Mouse (Mus musculus) megakaryocyte, embryonic 14.5 days (primary cell): ENCODE measurements around the gene Myo1h. TPM values are rescaled to one million over a fixed set of nuclear protein-coding genes. Genes with fewer than 3 reads are reported as not detected.

Source experiments
- H3K27me3 ChIP-seq: replicated peaks from 2 replicates; pipeline ENCODE3; 2012; ENCODE audit warnings: inconsistent platforms
- H3K36me3 ChIP-seq: replicated peaks from 2 replicates; pipeline ENCODE3; 2012; ENCODE audit warnings: low read length, inconsistent platforms, mixed read lengths
- H3K4me1 ChIP-seq: 2 replicates; pipeline ENCODE4 v1.6.1; 2012; ENCODE audit warnings: inconsistent platforms
- H3K4me3 ChIP-seq: replicated peaks from 2 replicates; pipeline ENCODE3; 2012; ENCODE audit warnings: moderate library complexity, mild to moderate bottlenecking, inconsistent platforms
- H3K9me3 ChIP-seq: 2 replicates; pipeline ENCODE4 v1.6.1; 2012; ENCODE audit warnings: inconsistent platforms
- FLI1 ChIP-seq: IDR thresholded peaks from 2 replicates; pipeline ENCODE4 v1.6.1; 2012; ENCODE audit warnings: low read length, inconsistent platforms, mixed read lengths
- GATA1 ChIP-seq: IDR thresholded peaks from 3 replicates; pipeline ENCODE4 v1.6.1; 2012; ENCODE audit warnings: mixed read lengths, low read length, inconsistent platforms, borderline replicate concordance
- polyA plus RNA-seq: library from polyadenylated mRNA; stranded (reverse); fragments of >175 nt; gene quantifications from 2 replicates; pipeline ENCODE4 v1.2.3, GENCODE M21; 2012; ENCODE audit warnings: low replicate concordance; ENCODE audit not compliant: insufficient read depth

The Myo1h gene
- polyA plus RNA-seq, 1 experiment = not detected

DNA sequence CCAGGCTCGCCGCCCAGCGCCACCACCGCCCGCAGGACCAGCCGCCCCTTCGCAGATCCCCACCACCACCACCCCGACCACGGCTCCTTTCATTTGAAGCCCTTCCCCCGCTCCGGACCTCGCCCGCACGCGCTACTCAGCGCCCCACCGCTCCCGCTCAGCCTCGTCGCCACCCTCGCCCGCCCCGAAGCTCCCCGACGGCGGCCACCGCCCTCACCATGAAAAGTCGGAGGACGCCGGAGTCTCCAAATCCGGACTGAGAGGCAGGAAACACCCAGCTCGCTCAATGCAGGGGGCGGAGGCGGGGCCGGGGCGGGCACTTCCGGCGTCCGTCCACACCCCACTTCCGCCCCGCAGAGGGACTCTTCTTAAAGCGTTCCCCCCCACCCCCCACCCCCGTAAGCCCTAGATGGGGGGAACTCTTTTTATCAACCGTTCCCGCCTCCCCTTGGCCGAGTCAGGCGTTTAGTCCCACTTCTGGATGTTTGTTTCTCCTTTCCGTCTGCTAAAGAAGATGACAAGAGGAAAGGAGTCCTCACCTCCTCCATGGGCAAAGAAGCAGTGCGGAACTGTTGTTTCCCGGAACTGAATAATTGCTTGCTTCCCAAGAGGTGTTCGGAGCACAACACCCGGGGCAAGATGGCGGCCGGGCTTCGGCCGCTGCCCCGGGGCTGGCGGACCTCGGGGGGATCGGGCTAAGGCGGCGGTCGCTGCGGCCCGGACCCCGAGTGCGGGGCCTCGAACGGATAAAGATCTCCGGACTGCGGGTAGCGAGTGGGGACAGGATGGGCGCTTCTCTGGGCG is 91.4 kb downstream of the Myo1h start, which contains the start of the genes Kctd10 and Ube3b:
Gene Kctd10 (minus strand): TSS at position 300 of the 804 bp plus-strand sequence.
Gene Ube3b (plus strand): TSS at position 399 of the 804 bp plus-strand sequence.
- no peak for TF ChIP-seq FLI1
- TF ChIP-seq GATA1 = no peak
- H3K9me3 ChIP-seq = no peaks in the 10 kb centered on the region
- H3K4me1 ChIP-seq = peaks cover 80% of the 10 kb centered on the region

DNA sequence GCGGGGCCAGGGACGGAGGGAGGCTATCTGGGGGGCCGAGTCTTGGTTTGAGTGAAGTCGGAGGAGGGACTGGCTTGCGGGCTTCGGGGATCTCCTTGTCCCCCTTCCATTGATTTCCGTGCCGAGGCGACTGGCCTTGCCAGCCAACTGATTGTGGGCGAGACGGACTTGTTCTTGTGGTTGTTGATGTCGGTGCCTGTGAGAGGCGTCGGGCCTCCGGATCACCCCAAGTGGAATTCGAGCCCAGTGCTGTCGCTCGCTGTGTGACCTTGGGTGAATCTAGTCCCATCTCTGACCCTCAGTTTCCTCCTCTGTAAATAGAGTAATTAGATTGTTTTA is 92.0 kb downstream of the Myo1h start:
- H3K36me3 ChIP-seq = peaks cover 39% of the 10 kb centered on the region
- TF ChIP-seq GATA1 (no peak), FLI1 (no peak)
- peak overlapping the region; percentile 98 for H3K4me3 ChIP-seq
- H3K9me3 ChIP-seq = no peaks in the 10 kb centered on the region
- peaks cover 74% of the 10 kb centered on the region for H3K4me1 ChIP-seq
- H3K27me3 ChIP-seq = no peaks in the 10 kb centered on the region

More for the DNA sequence above, 91.4 kb downstream of the Myo1h start, which contains the start of the genes Kctd10 and Ube3b:
- Histone ChIP-seq H3K36me3 (peaks cover 39% of the 10 kb centered on the region), H3K4me3 (peak within 1 kb of the TSS; percentile 98), H3K27me3 (no peaks in the 10 kb centered on the region)

DNA sequence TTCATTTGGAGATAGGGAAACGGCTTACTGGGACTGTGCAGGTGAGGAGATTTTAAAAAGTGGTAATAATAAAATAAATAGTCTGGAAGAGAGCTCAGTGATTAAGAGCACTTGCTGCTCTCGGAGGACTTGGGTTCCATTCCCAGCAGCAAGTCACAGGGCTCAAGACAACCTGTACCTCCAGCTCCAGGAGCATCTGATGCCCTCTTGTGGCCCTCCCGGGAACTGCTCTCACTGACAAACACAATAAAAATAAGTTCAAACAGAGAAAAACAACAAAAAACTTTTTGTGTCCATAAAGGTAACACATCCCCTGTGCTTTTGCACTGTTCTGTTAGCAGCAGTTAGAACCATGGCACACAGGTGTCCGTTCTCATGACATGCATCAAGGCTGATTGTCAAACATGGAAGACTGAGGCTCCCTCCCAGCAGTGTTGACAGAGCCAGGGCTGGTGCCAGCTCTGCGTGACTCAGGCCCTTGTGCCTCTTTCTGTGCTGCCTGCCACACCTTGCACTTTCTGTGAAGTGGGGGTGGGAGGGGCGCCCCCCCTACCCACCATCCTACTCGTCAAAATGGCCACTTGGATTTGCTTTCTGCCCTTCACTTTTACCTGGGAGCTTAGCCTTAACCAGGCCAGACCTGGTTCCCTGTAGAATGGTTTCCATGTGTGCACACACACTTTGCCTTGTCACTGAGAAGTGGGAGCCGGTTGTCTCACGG is 94.4 kb downstream of the Myo1h start:
- peaks cover 51% of the 10 kb centered on the region for H3K4me1 ChIP-seq
- no peak overlapping the region for H3K4me3 ChIP-seq
- H3K9me3 ChIP-seq = no peaks in the 10 kb centered on the region
- H3K27me3 ChIP-seq = no peaks in the 10 kb centered on the region
- H3K36me3 ChIP-seq = peaks cover 56% of the 10 kb centered on the region
- no peak for TF ChIP-seq GATA1
- no peak for TF ChIP-seq FLI1

DNA sequence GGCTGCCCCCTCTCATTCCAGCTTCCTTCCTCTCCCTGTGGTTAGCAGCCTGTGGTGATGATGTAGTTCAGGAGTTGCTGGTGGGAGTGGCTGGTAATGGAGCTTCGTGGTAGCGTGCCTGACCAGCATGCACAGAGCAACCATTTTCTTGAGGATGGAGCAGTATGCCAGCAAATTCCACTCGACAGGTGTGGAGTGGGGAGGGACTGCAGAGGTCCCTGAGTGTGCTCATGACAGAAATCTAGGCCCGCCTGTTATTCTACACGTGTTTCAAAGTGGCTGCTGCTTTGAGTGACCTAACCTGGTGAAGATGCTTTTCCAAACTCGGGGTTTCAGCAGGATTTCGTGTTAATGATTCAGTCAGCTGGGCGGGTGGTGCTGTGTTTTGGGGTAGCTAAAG is 95.5 kb downstream of the Myo1h start:
- Histone ChIP-seq H3K9me3 (no peaks in the 10 kb centered on the region), H3K4me1 (peaks cover 40% of the 10 kb centered on the region), H3K4me3 (peak overlapping the region; percentile 38), H3K27me3 (no peaks in the 10 kb centered on the region), H3K36me3 (peaks cover 67% of the 10 kb centered on the region)
- TF ChIP-seq GATA1 (no peak), FLI1 (no peak)

DNA sequence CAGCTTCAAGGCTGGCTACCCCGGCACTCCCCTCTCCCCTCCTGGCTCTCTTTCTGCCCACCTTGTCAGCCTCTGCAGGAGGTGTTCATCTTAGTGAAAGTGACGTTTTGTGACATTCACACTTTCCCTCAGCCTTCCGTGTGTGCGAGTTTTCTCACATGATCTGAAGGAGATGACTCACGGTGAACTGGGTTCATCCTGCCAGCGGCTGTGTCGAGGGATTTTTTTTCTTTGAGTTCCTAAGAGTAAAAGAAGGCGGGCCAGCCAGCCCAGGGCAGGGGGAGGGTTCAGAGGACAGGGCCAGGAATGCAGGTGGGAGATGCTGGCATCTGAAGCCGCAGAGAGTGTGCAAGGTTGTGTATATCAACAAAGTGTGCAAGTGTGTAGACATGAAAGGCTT is 104.2 kb downstream of the Myo1h start:
- no peak for TF ChIP-seq FLI1
- no peak for TF ChIP-seq GATA1
- no peaks in the 10 kb centered on the region for H3K27me3 ChIP-seq
- no peak overlapping the region for H3K4me3 ChIP-seq
- peaks cover 100% of the 10 kb centered on the region for H3K36me3 ChIP-seq
- peaks cover 20% of the 10 kb centered on the region for H3K4me1 ChIP-seq
- H3K9me3 ChIP-seq = no peaks in the 10 kb centered on the region

DNA sequence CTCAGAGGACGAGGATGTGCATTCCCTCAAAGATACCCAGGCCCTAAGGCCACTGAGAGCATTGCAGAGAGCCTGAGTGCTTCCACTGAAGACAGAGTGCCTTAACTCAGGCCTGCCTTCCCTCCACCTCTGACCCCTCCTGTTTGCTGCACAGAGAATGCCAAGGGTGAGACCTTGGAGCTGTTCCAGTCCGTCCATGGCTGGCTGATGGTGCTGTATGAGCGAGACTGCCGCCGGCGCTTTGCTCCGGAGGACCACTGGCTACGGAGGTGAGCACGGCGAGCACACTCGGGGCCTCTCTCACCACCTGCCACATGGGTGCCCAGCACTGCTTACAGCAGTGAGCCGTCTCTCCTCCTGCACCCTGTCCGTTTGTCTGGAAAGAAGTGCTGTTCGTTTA is 117.6 kb downstream of the Myo1h start:
- H3K36me3 ChIP-seq = peaks cover 100% of the 10 kb centered on the region

DNA sequence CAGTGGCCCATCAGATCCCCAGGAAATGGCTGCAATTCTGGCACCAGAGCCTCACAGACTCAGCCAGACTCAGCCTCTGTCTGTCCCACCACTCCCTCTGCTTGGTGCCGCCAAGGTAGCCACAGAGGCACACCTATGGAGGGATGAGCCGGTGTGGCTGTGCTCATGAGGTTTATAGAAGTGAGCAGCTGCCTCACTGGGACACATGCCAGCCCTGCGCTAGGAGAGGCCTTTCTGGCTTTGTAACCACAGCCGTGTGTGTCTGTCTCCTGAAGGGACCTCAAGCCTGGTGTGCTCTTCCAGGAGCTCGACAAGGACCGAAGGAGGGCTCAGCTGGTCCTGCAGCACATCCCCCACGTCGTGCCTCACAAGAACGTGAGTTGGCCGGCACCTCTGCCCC is 118.3 kb downstream of the Myo1h start:
- H3K36me3 ChIP-seq = peaks cover 100% of the 10 kb centered on the region

More for the DNA sequence above, 117.6 kb downstream of the Myo1h start:
- Histone ChIP-seq H3K4me3 (no peak overlapping the region), H3K27me3 (no peaks in the 10 kb centered on the region), H3K4me1 (peaks cover 32% of the 10 kb centered on the region), H3K9me3 (no peaks in the 10 kb centered on the region)
- no peak for TF ChIP-seq GATA1
- no peak for TF ChIP-seq FLI1

DNA sequence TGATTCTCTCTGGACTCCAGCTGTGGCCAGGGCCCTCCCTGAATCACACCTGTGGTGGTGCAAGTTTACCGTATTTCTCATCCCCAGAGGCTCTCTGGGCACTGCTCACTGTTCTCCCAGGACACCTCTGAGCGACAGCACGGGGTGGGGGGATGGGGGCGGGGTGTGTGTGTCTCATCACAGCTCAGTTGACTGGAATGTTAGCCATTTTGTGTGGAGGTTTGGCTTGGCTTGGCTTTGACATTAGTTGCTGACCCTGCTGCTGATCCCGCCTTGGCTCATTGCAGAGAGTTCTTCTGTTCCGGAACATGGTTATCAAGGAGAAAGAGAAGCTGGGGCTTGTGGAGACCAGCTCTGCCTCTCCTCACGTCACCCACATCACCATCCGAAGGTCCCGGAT is 118.8 kb downstream of the Myo1h start:
- Histone ChIP-seq H3K4me1 (peaks cover 36% of the 10 kb centered on the region), H3K36me3 (peaks cover 100% of the 10 kb centered on the region), H3K27me3 (no peaks in the 10 kb centered on the region), H3K4me3 (no peak overlapping the region), H3K9me3 (no peaks in the 10 kb centered on the region)
- TF ChIP-seq GATA1 (no peak), FLI1 (no peak)

More for the DNA sequence above, 118.3 kb downstream of the Myo1h start:
- TF ChIP-seq GATA1 = no peak
- TF ChIP-seq FLI1 = no peak
- peaks cover 36% of the 10 kb centered on the region for H3K4me1 ChIP-seq
- H3K4me3 ChIP-seq = no peak overlapping the region
- H3K27me3 ChIP-seq = no peaks in the 10 kb centered on the region
- no peaks in the 10 kb centered on the region for H3K9me3 ChIP-seq

DNA sequence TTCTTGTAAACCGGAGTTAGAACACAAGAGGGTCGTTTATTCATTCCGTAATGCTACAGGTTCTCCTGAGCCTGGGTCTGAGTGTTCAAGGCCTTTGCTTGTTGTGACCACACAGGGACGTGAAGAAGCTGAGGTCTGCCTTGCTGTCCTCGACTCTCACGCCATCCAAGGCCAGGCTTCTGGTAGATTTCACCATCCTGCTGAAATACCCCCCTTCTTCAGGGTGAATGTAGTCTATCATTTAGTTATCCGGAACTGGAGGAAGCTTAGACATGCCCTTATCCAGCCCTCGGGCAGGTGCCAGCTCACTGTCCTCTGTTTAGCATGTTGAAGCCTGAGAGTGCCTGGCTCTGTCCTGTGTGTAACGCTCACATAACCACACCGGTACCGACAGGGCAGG is 119.9 kb downstream of the Myo1h start:
- Histone ChIP-seq H3K9me3 (no peaks in the 10 kb centered on the region), H3K27me3 (no peaks in the 10 kb centered on the region), H3K4me1 (peaks cover 36% of the 10 kb centered on the region), H3K36me3 (peaks cover 100% of the 10 kb centered on the region), H3K4me3 (no peak overlapping the region)
- TF ChIP-seq FLI1 (no peak), GATA1 (no peak)

DNA sequence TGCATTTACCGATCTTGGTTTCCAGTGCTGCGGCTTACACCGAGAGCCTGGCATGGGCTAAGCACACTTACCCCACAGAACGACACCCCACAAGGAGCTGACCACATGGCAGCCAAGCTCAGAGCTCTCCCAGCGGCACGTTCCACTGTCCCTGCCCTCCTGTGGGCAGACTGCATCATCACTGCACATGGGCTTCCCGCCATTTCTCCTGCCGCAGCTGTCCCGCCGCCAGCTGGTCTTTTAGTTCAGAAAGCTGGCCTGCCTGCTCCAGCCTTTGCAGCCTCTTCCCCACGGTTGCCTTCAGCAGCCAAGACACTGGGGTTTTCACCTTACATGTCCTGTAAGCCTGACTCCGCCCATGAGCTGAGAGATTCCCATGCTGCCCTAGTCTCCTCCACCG is 121.5 kb downstream of the Myo1h start:
- Histone ChIP-seq H3K36me3 (peaks cover 100% of the 10 kb centered on the region), H3K9me3 (no peaks in the 10 kb centered on the region), H3K27me3 (no peaks in the 10 kb centered on the region), H3K4me1 (peaks cover 36% of the 10 kb centered on the region), H3K4me3 (no peak overlapping the region)
- TF ChIP-seq FLI1 (no peak), GATA1 (no peak)
